Mouse (Mus musculus): ENCODE data around the gene Obox7.
"Not testable (repeated sequence)": the region's sequence is repeated elsewhere in the genome, so short reads cannot be mapped to it uniquely, and the experiment has no call there.

Gene Obox7

GRCm38 (mm10) chr7:14659196-14659595, at the start of gene Obox7:
Gene Obox7 (plus strand): TSS chr7:14659496.
- CTCF ChIA-PET: not testable (repeated sequence)

GRCm38 (mm10) chr7:14622556-14623542, 36.4 kb upstream of the Obox7 start:
- CTCF ChIA-PET: not testable (repeated sequence)
